Mouse (Mus musculus): Measurements from ENCODE around the gene Rangrf. TPM values are rescaled to one million over a fixed set of nuclear protein-coding genes. Genes with fewer than 3 reads are reported as not detected.
"Not testable (repeated sequence)": the region's sequence is repeated elsewhere in the genome, so short reads cannot be mapped to it uniquely, and the experiment has no call there.

Gene Rangrf
- polyA plus RNA-seq, 2 experiments = 23.0 to 29.2 TPM

GRCm38 (mm10) chr11:69011445-69011844 is 36.5 kb upstream of the Rangrf start:
- H3K36me3 ChIP-seq (replicated peaks; ENCODE audit: control insufficient read depth, insufficient read depth, low read depth); DNase-seq (ENCODE audit: low read depth in 3 of 3, low spot score in 3 of 3); H3K27me3 ChIP-seq (ENCODE audit: control insufficient read depth, insufficient read depth, low read length); H3K9me3 ChIP-seq (ENCODE audit: control insufficient read depth, low read length); ATAC-seq (ENCODE audit: insufficient read depth): not testable (repeated sequence)
- peak overlapping the region; percentile 100 for H3K27ac ChIP-seq
- peaks cover 14 to 29% of the 10 kb centered on the region in 2 experiments for H3K4me1 ChIP-seq (replicated peaks; ENCODE audit: control insufficient read depth in 2 of 2, insufficient read depth in 2 of 2, low read length in 1 of 2)
- H3K9ac ChIP-seq (replicated peaks) = peak overlapping the region; percentile 91
- H3K4me3 ChIP-seq (ENCODE audit: insufficient read depth in 1 of 2, low read depth in 2 of 2, low read length in 2 of 2) = peak overlapping the region; percentile 56 to 77
- H3K4me2 ChIP-seq (ENCODE audit: low read depth) = peak overlapping the region; percentile 96
- TF ChIP-seq CTCF (IDR thresholded peaks at IDR 0.05; ENCODE audit: low read depth) (peak; percentile 46), EP300 (IDR thresholded peaks at IDR 0.05; ENCODE audit: low read depth) (peak; percentile 65)
- 41% methylated on average over 2 of the region's 2 CpGs for WGBS (ENCODE audit: insufficient replicate concordance)

DNA sequence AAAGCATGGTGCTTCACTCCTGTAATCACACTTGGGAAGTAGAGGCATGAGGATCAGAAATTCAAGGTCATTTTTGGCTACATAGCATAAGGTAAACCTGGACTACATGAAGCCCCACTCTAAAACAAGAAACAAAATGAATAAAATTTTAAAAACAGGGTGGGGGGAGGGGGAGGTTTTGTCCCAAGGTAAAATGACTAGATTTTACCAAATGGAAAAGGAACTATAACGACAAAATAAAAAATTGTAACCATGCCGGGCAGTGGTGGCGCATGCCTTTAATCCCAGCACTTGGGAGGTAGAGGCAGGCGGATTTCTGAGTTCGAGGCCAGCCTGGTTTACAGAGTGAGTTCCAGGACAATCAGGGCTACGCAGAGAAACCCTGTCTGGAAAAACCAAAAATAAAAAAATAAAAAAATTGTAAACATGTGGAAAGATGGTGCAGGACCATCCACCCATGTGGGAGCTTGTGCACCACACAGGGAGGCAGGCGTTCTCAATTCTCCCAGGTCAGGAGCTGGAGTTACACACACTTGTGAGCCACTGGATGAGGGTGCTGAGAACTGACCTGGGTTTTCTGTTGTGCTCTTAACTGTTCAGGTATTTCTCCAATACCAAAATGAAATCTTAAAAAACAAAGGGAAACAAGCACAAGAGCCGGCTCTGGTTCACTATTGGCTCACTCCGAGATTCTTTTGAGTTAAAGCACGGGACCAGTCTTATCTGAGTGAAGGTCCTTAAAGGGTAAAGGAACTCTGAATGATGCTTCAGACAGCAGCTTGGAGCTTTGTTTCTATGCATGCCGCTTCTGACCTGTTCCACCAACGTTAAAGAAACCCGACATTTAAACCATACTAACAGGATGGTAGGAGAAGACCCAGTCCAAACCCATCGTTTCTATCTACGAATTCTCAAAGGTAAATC is 35.7 kb upstream of the Rangrf start:
- H3K9me3 ChIP-seq (ENCODE audit: control insufficient read depth, low read length) = no peaks in the 10 kb centered on the region
- H3K4me3 ChIP-seq (ENCODE audit: insufficient read depth in 1 of 2, low read depth in 2 of 2, low read length in 2 of 2) = peak overlapping the region; percentile 28 to 77; a peak in 3 of 4 replicates
- DNase-seq (ENCODE audit: low read depth in 3 of 3, low spot score in 3 of 3) (no peak), ATAC-seq (ENCODE audit: insufficient read depth) (no peak)
- peaks cover 17 to 33% of the 10 kb centered on the region in 2 experiments for H3K4me1 ChIP-seq (replicated peaks; ENCODE audit: control insufficient read depth in 2 of 2, insufficient read depth in 2 of 2, low read length in 1 of 2)
- peak overlapping the region; percentile 91 for H3K9ac ChIP-seq (replicated peaks)
- TF ChIP-seq CTCF (IDR thresholded peaks at IDR 0.05; ENCODE audit: low read depth) = no peak
- no peak for TF ChIP-seq EP300 (IDR thresholded peaks at IDR 0.05; ENCODE audit: low read depth)
- no peaks in the 10 kb centered on the region for H3K27me3 ChIP-seq (ENCODE audit: control insufficient read depth, insufficient read depth, low read length)
- no peaks in the 10 kb centered on the region for H3K36me3 ChIP-seq (replicated peaks; ENCODE audit: control insufficient read depth, insufficient read depth, low read depth)
- H3K4me2 ChIP-seq (ENCODE audit: low read depth) = peak overlapping the region; percentile 96
- H3K27ac ChIP-seq = peak overlapping the region; percentile 100
- 75% methylated on average over 15 of the region's 15 CpGs for WGBS (ENCODE audit: insufficient replicate concordance)

DNA sequence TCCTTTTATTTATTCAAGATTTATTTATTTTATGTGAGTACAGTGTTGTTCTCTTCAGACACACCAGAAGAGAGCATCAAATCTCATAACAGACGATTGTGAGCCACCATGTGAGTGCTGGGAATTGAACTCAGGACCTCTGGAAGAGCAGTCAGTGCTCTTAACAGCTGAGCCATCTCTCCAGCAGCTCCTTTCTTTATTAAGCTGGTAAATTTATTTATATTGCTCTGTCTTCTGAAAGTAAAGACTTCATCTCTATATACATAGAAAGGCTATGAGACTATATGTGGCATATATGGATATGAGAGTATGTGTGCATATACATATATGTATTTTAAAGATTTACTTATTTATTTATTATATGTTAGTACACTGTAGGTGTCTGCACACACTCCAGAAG is 34.5 kb upstream of the Rangrf start:
- DNase-seq (ENCODE audit: low read depth in 3 of 3, low spot score in 3 of 3) = no peak
- no peak for ATAC-seq (ENCODE audit: insufficient read depth)
- peaks cover 20 to 37% of the 10 kb centered on the region in 2 experiments for H3K4me1 ChIP-seq (replicated peaks; ENCODE audit: control insufficient read depth in 2 of 2, insufficient read depth in 2 of 2, low read length in 1 of 2)
- no peaks in the 10 kb centered on the region for H3K27me3 ChIP-seq (ENCODE audit: control insufficient read depth, insufficient read depth, low read length)
- WGBS (ENCODE audit: insufficient replicate concordance) = 63% methylated on average over 1 of the region's 1 CpGs
- H3K9ac ChIP-seq (replicated peaks) = no peak overlapping the region
- TF ChIP-seq EP300 (IDR thresholded peaks at IDR 0.05; ENCODE audit: low read depth) (no peak), CTCF (IDR thresholded peaks at IDR 0.05; ENCODE audit: low read depth) (no peak)
- H3K4me3 ChIP-seq (ENCODE audit: insufficient read depth in 1 of 2, low read depth in 2 of 2, low read length in 2 of 2) = no peak overlapping the region
- H3K4me2 ChIP-seq (ENCODE audit: low read depth) = no peak overlapping the region; the same call in 1 of the 2 replicates
- H3K27ac ChIP-seq = no peak overlapping the region
- no peaks in the 10 kb centered on the region; the same call in 1 of the 2 replicates for H3K36me3 ChIP-seq (replicated peaks; ENCODE audit: control insufficient read depth, insufficient read depth, low read depth)
- H3K9me3 ChIP-seq (ENCODE audit: control insufficient read depth, low read length) = no peaks in the 10 kb centered on the region

DNA sequence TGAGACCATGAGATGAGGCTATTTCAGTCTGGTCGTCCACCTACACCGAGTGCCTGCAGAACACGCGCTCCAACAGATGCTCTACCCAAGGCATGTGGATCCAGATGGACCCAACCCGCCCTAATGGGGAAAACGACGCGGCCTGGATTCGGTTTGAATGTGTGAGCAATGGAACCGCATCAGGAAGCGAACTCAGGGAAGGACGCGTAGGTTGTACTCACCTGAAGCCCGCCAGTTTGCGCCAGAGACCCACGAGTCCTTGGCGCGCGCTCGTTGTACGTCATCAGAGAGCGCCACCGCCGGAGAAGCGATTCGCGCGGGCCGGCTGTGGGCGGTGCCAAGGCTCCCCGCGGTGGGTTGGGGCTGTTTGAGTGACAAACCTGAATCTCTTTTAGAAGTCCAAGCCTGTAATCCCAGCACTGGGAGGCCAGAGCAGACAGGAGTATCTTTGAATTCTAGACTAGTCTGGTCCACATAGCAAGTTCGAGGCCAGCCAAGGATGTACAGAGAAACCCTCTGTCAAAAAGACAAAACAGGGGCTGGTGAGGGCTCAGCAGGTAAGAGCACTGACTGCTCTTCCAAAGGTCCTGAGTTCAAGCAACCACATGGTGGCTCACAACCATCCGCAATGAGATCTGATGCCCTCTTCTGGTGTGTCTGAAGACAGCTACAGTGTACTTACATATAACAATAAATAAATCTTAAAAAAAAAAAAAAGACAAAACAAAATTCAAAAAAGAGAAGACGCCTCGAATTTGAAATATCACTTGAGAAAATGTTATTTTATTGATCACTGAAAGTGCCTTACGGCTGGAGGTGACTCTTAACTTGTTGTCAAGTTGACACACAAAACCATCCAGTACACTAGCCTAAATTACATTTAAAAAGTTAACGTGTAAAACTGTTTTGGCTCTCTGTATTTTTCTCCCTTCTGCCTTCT is 33.5 kb upstream of the Rangrf start, which contains the start of gene Pfas:
TSS of gene Pfas (minus strand) at position 279 of the 940 bp plus-strand sequence.
- peaks cover 1% of the 10 kb centered on the region for H3K36me3 ChIP-seq (replicated peaks; ENCODE audit: control insufficient read depth, insufficient read depth, low read depth)
- H3K4me1 ChIP-seq (replicated peaks; ENCODE audit: control insufficient read depth in 2 of 2, insufficient read depth in 2 of 2, low read length in 1 of 2) = peaks cover 21 to 37% of the 10 kb centered on the region in 2 experiments
- 8% methylated on average over 38 of the region's 38 CpGs for WGBS (ENCODE audit: insufficient replicate concordance)
- H3K9ac ChIP-seq (replicated peaks) = peak within 1 kb of the TSS; percentile 82
- TF ChIP-seq EP300 (IDR thresholded peaks at IDR 0.05; ENCODE audit: low read depth) (no peak), CTCF (IDR thresholded peaks at IDR 0.05; ENCODE audit: low read depth) (0 out of 2 replicates have a peak, but pooled peaks have one; percentile 16)
- H3K27ac ChIP-seq = peak within 1 kb of the TSS; percentile 90
- H3K27me3 ChIP-seq (ENCODE audit: control insufficient read depth, insufficient read depth, low read length) = no peaks in the 10 kb centered on the region
- DNase-seq (ENCODE audit: low read depth in 3 of 3, low spot score in 3 of 3) (peak; percentile 87 to 88 (median 88)), ATAC-seq (ENCODE audit: insufficient read depth) (peak; percentile 71)
- peak within 1 kb of the TSS; percentile 86 for H3K4me2 ChIP-seq (ENCODE audit: low read depth)
- peak within 1 kb of the TSS; percentile 73 to 98 for H3K4me3 ChIP-seq (ENCODE audit: insufficient read depth in 1 of 2, low read depth in 2 of 2, low read length in 2 of 2)
- H3K9me3 ChIP-seq (ENCODE audit: control insufficient read depth, low read length) = no peaks in the 10 kb centered on the region

DNA sequence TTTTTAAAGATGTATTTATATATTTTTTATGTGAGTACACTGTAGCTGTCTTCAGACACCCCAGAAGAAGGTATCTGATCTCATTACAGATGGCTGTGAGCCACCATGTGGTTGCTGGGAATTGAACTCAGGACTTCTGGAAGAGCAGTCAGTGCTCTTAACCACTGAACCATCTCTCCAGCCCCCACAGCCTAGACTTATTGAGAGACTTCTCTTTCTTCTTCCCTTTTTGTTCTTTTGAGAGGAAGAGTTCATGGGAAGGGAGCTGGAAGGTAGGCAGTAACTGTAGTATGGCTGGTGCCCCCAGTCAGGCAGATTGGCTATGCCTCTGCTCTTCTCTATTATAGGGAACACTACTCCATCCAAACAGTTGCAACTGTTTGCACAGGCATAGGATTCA is 31.6 kb upstream of the Rangrf start:
- not testable (repeated sequence) for H3K27ac ChIP-seq; ATAC-seq (ENCODE audit: insufficient read depth); DNase-seq (ENCODE audit: low read depth in 3 of 3, low spot score in 3 of 3); H3K9ac ChIP-seq (replicated peaks); H3K27me3 ChIP-seq (ENCODE audit: control insufficient read depth, insufficient read depth, low read length); H3K9me3 ChIP-seq (ENCODE audit: control insufficient read depth, low read length)
- Histone ChIP-seq H3K36me3 (replicated peaks; ENCODE audit: control insufficient read depth, insufficient read depth, low read depth) (peaks cover 14% of the 10 kb centered on the region), H3K4me3 (ENCODE audit: insufficient read depth in 1 of 2, low read depth in 2 of 2, low read length in 2 of 2) (peak overlapping the region; percentile 73 to 98; a peak in 2 of 4 replicates), H3K4me2 (ENCODE audit: low read depth) (peak overlapping the region; percentile 86), H3K4me1 (replicated peaks; ENCODE audit: control insufficient read depth in 2 of 2, insufficient read depth in 2 of 2, low read length in 1 of 2) (peaks cover 18 to 35% of the 10 kb centered on the region in 2 experiments)
